ENCODE assay signal across 9 mouse cellular contexts in the genomic region with DNA sequence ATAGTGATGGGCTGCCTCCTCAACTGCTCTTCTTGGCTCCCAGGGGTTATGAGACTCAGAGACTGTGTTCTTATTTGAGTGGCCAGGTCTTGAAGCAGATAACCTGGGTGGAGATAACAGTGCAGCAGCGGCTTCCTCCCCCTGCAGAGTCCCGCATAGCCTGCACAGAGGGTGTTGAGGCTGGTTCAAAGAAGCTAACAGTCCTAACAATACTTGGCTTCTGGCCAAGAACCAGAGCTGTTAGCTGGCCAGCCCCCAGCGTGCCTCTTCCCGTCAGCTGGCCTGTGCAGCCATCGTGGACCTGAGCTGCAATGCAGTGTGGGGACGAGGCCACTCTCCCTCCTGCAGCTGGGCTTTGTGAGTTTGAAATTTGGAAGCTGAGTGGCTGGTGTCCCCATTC. TPM values are rescaled to one million over a fixed set of nuclear protein-coding genes. Genes with fewer than 3 reads are reported as not detected.
DNase-seq lines count a peak whose midpoint lies in the region; ATAC-seq lines count a peak whose summit lies in the region.
"Had no signal": no experiment of that assay in that cellular context is flagged by ENCODE, and none has a peak within 500 bp of the region (broad histone marks: within the 10 kb centered on the region; RNA-seq: fewer than 3 reads in every experiment).

No protein-coding gene starts in this region.

- ATAC-seq in erythroblast, adult 5-6 weeks (replicated peaks; ENCODE audit: low FRiP score, poor library complexity, severe bottlenecking) = no peak

- peak; percentile 48 to 55 for DNase-seq in adrenal gland, adult (ENCODE audit: inconsistent age in 2 of 2, low spot score in 1 of 2)
- no peak for DNase-seq in adrenal gland, postnatal 25 days
- DNase-seq in 3134 (ENCODE audit: extremely low read depth, insufficient read length, low spot score) = peak; percentile 58
- DNase-seq in heart, adult 18-20 months = peak; percentile 68 to 75
- peak; percentile 35 for DNase-seq in kidney, adult 11 months
- DNase-seq in lung, postnatal 25 days (ENCODE audit: low spot score) = peak; percentile 74
- DNase-seq in cerebellum, adult 9-11 months = no peak
- DNase-seq: liver, embryonic 13.5 days had no signal

RNA-seq across cellular contexts. Expression of gene Adamtsl2, which starts 18.6 kb away (rescaled TPM):
- 17.4 and 17.9 TPM in 2 replicates for total RNA-seq in adrenal gland, postnatal 25 days (2021)
- total RNA-seq in heart, adult 18-20 months (2021) = 10 to 100 TPM in 1 of 2 experiments, 1 to 10 TPM in 1; 4.5 to 10.1 TPM
- total RNA-seq in erythroblast, adult 5-6 weeks (2015; ENCODE audit: low replicate concordance) = not detected in 2 replicates
- not detected in 2 replicates for total RNA-seq in erythroblast, adult 5-6 weeks (2017; ENCODE audit: low replicate concordance)

RNA-seq across cellular contexts. Expression of gene Mymk, which starts 25.8 kb away (rescaled TPM):
- total RNA-seq in adrenal gland, postnatal 25 days (2021) = not detected in 2 replicates
- total RNA-seq in heart, adult 18-20 months (2021) = not detected
- not detected in 2 replicates for total RNA-seq in erythroblast, adult 5-6 weeks (2015; ENCODE audit: low replicate concordance)
- not detected in 2 replicates for total RNA-seq in erythroblast, adult 5-6 weeks (2017; ENCODE audit: low replicate concordance)

RNA-seq across cellular contexts. Expression of gene Fam163b, which starts 44.5 kb away (rescaled TPM):
- total RNA-seq in adrenal gland, postnatal 25 days (2021) = 1.6 and 2.3 TPM in 2 replicates
- total RNA-seq in heart, adult 18-20 months (2021) = under 1 TPM; 0.37 to 0.39 TPM
- total RNA-seq in erythroblast, adult 5-6 weeks (2015; ENCODE audit: low replicate concordance) = not detected in 2 replicates
- not detected in 2 replicates for total RNA-seq in erythroblast, adult 5-6 weeks (2017; ENCODE audit: low replicate concordance)

Comparison
In these comparisons a context has a peak if more than half of its experiments do, and no peak if none do; other contexts are left out.
1. DNase-seq: peak in adrenal gland, adult (2 of 2), 3134 (single experiment), heart, adult 18-20 months (2 of 2), kidney, adult 11 months (single experiment) and lung, postnatal 25 days (single experiment); none in adrenal gland, postnatal 25 days (single experiment) and cerebellum, adult 9-11 months (single experiment).
2. RNA of gene Adamtsl2, which starts 18.6 kb away (total RNA-seq): 17.4 to 17.9 TPM in adrenal gland, postnatal 25 days and 4.5 to 10.1 TPM in heart, adult 18-20 months; not detected in erythroblast, adult 5-6 weeks; every median in the first group is over 4 times any median in the second.